Mouse (Mus musculus) intestine, embryonic 14.5 days (tissue): ENCODE results near the gene Pptc7. TPM values are rescaled to one million over a fixed set of nuclear protein-coding genes. Genes with fewer than 3 reads are reported as not detected.

ENCODE experiments used
- ATAC-seq: fragments of 200-750 bp; cut with Nextera tagmentation; replicated peaks from 2 replicates; pipeline ENCODE4 v1.8.0; 2017; ENCODE audit warnings: low read depth, moderate number of reproducible peaks, moderate TSS enrichment, moderate library complexity; ENCODE audit not compliant: low FRiP score, low TSS enrichment
- DNase-seq: peaks from one replicate; pipeline ENCODE4 v3.0.0-alpha.2; 2018; ENCODE audit warnings: low spot score
- H3K27ac ChIP-seq: fragments of 300-500 bp; sonication (generic); 2 replicates; pipeline ENCODE4 v1.5.1; 2014; ENCODE audit warnings: low read depth, mild to moderate bottlenecking, control low read depth
- H3K27me3 ChIP-seq: fragments of 300-500 bp; sonication (generic); replicated peaks from 2 replicates; pipeline ENCODE4 v1.6.1; 2014; ENCODE audit warnings: low read length, control low read depth; ENCODE audit not compliant: control insufficient read depth, insufficient read depth
- H3K36me3 ChIP-seq: fragments of 300-500 bp; sonication (generic); 2 replicates; pipeline ENCODE4 v1.6.1; 2014; ENCODE audit warnings: low read length, control low read depth; ENCODE audit not compliant: control insufficient read depth, insufficient read depth
- H3K4me1 ChIP-seq: fragments of 300-500 bp; sonication (generic); replicated peaks from 2 replicates; pipeline ENCODE4 v1.6.1; 2014; ENCODE audit warnings: low read length, control low read depth, mixed read lengths; ENCODE audit not compliant: control insufficient read depth, insufficient read depth
- H3K4me2 ChIP-seq: fragments of 300-500 bp; sonication (generic); 2 replicates; pipeline ENCODE4 v1.6.1; 2014; ENCODE audit warnings: low read length
- H3K4me3 ChIP-seq: fragments of 300-500 bp; sonication (generic); 2 replicates; pipeline ENCODE4 v1.5.1; 2014; ENCODE audit warnings: low read depth, low read length, control low read depth, mixed read lengths
- H3K9ac ChIP-seq: fragments of 300-500 bp; sonication (generic); 2 replicates; pipeline ENCODE4 v1.6.1; 2014; ENCODE audit warnings: mild to moderate bottlenecking, low read length
- H3K9me3 ChIP-seq: fragments of 300-500 bp; sonication (generic); 2 replicates; pipeline ENCODE4 v1.6.1; 2016; ENCODE audit warnings: low read length, control low read depth; ENCODE audit not compliant: control insufficient read depth
- WGBS: fragments of 180-500 bp; shearing (Covaris S2); extraction: QIAGEN DNeasy Blood & Tissue Kit; methylation state at CpG from one replicate; pipeline ENCODE4 v1.1.7; 2014; 5-methylcytosine and 5-hydroxymethylcytosine counted together
- polyA plus RNA-seq: library from polyadenylated mRNA; unstranded; fragments of >200 nt; fragmentation: Nextera tagmentation; extraction: Ambion mirVana; gene quantifications from 2 replicates; pipeline ENCODE4 v1.2.1, GENCODE M21; 2014

Pptc7 gene
- polyA plus RNA-seq, 1 experiment from 2014 or later = 10.8 TPM

DNA sequence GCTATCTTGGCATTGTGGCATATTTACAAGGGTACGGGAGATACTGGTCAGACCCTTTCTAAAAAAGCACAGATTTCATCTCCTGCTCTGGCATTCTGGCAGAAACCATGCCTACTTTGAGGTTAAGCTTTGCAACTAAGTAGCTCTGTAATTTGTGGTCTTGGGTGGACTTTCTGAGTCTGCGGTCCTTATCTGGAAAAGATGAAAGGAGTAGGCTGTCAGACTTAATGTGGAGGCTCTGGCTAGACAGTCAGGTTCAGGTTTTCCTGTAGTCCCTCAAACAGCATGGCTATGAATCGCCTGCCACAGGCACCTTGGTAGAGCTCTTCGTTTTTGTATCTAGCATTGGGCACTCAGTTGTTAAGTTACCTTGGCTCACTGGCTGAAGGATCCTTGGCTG lies 2.9 kb downstream of the Pptc7 start:
- no peaks in the 10 kb centered on the region for H3K27me3 ChIP-seq
- DNase-seq = no peak
- H3K9me3 ChIP-seq = no peaks in the 10 kb centered on the region
- WGBS = 80% methylated on average over 4 of the region's 4 CpGs
- no peak overlapping the region for H3K9ac ChIP-seq
- ATAC-seq = no peak
- H3K4me2 ChIP-seq = no peak overlapping the region
- no peaks in the 10 kb centered on the region for H3K36me3 ChIP-seq
- no peak overlapping the region for H3K27ac ChIP-seq
- peaks cover 16% of the 10 kb centered on the region for H3K4me1 ChIP-seq
- H3K4me3 ChIP-seq = no peak overlapping the region

GRCm38 (mm10) chr5:122288147-122288811 lies 4.1 kb downstream of the Pptc7 start:
- H3K27ac ChIP-seq = no peak overlapping the region
- WGBS = 87% methylated on average over 4 of the region's 4 CpGs
- DNase-seq (no peak), ATAC-seq (no peak)
- no peak overlapping the region for H3K9ac ChIP-seq
- H3K27me3 ChIP-seq = no peaks in the 10 kb centered on the region
- no peaks in the 10 kb centered on the region for H3K9me3 ChIP-seq
- no peak overlapping the region for H3K4me2 ChIP-seq
- peaks cover 16% of the 10 kb centered on the region for H3K4me1 ChIP-seq
- no peaks in the 10 kb centered on the region for H3K36me3 ChIP-seq
- H3K4me3 ChIP-seq = no peak overlapping the region

DNA sequence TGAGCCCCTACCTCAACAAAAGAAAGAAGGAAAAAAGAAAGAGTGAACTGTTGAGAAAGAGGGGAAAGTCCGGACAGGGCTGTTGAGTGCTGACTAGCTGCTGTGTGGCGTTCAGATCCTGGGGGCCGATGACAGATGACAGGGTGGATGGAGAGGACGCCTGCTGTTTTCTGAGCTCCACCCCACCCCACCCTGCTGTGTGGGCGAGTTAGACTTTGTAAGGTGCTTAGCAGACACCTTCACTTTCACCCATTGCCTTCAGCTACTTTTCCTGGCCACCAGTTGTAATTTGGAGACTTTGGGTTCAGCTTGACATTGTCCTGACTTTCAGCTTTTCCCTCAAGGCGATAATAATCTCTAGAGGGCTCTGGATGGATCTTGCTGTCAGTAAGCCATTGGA lies 7.0 kb downstream of the Pptc7 start:
- no peak overlapping the region for H3K27ac ChIP-seq
- DNase-seq (no peak), ATAC-seq (no peak)
- WGBS = 56% methylated on average over 6 of the region's 6 CpGs
- H3K4me2 ChIP-seq = no peak overlapping the region
- H3K27me3 ChIP-seq = no peaks in the 10 kb centered on the region
- H3K9ac ChIP-seq = no peak overlapping the region
- no peaks in the 10 kb centered on the region for H3K9me3 ChIP-seq
- peaks cover 7% of the 10 kb centered on the region for H3K4me1 ChIP-seq
- no peaks in the 10 kb centered on the region for H3K36me3 ChIP-seq
- H3K4me3 ChIP-seq = no peak overlapping the region

DNA sequence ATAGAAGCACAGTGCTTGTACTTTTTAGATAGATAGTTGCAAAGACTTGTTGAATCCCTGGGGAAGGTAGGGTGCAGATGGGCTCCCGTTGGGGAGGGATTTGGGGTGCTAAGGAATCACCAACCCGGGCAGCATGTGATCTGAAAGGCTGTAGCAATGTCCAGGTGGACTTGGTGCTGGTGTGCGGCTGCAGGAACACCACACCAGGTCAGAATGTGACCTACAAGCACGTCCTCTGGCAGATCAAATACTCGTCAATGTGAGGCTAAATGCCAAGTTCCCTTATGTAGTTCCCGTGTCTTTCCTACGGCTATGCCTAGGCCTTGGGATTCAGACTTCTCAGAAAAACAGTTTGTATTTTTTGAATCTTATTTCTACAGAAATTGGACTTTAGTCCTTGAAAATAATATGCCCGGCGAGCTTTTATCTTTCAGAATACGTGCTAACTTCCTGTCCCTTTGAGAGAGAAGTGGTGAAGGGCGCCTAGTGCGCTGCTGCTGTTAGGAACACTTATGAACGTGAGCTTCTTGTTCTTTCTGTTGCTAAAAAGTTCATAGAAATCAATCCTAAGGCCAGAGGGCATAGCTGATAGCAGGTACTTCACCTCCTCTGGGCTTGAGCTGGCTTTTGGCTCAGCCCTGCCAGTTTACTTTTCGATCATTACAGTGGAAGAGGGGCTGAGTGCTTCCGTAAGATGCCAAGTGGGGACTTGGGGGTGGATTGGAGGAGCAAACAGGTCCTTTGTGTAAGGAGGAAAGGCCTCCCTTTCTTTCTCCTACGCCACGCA lies 7.6 kb downstream of the Pptc7 start:
- Histone ChIP-seq H3K9me3 (no peaks in the 10 kb centered on the region), H3K9ac (no peak overlapping the region), H3K36me3 (no peaks in the 10 kb centered on the region), H3K4me3 (no peak overlapping the region), H3K27me3 (no peaks in the 10 kb centered on the region), H3K27ac (no peak overlapping the region), H3K4me2 (no peak overlapping the region), H3K4me1 (0 out of 2 replicates have a peak, but pooled peaks cover 4% of the 10 kb centered on the region)
- 67% methylated on average over 17 of the region's 17 CpGs for WGBS
- no peak for DNase-seq
- ATAC-seq = no peak

DNA sequence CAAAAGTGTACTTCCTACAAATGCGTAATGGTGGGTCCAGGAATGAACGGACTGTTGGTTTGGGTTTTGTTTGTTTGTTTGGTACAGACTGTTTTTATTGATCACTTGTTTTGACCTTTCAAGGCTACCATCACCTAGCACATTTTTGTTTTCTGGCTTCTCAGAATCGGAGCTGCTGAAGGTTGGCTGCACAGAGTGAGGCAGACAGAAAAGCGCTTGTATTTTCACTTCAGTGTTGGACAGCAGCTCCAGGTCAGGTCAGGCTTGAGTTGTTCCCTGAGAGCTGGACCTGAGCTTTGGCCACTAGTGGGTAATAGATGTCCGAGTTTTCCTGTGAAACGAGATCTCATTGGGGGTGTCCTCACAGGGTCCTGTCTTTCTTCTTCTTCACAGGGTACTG lies 9.0 kb downstream of the Pptc7 start:
- no peak overlapping the region for H3K27ac ChIP-seq
- no peak overlapping the region for H3K4me2 ChIP-seq
- ATAC-seq (no peak), DNase-seq (no peak)
- H3K9ac ChIP-seq = no peak overlapping the region
- H3K27me3 ChIP-seq = no peaks in the 10 kb centered on the region
- no peaks in the 10 kb centered on the region for H3K36me3 ChIP-seq
- H3K4me3 ChIP-seq = no peak overlapping the region
- 65% methylated on average over 6 of the region's 6 CpGs for WGBS
- 0 out of 2 replicates have a peak, but pooled peaks cover 4% of the 10 kb centered on the region for H3K4me1 ChIP-seq
- no peaks in the 10 kb centered on the region for H3K9me3 ChIP-seq

DNA sequence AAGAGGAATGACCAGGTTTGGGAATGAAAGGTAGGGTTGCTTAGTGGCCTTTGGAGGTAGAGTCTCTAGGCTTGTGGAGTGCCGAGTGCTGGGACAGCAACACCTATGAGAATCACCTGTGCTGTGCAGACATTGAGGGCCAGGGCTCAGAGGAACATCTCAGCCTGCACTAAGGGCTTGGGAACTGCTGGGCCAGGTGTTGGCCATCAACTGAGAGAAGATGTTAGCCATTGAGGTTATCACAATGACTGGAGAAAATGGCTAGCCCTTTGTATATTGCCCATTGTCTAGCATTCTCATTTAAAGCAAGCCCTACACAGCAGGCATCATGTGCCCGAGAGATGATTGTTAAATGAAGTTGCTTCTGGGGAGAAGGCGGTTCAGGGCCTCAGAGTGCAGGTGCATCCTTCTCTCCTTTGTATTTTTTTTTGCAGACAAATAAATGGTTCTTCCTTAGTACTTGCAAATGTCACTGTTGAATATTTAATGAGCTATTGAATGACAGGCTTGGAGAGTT lies 10.1 kb downstream of the Pptc7 start:
- H3K4me3 ChIP-seq = no peak overlapping the region
- no peak overlapping the region for H3K4me2 ChIP-seq
- no peak for DNase-seq
- 0 out of 2 replicates have a peak, but pooled peaks cover 4% of the 10 kb centered on the region for H3K4me1 ChIP-seq
- 89% methylated on average over 3 of the region's 3 CpGs for WGBS
- H3K27me3 ChIP-seq = no peaks in the 10 kb centered on the region
- no peak overlapping the region for H3K27ac ChIP-seq
- no peak overlapping the region for H3K9ac ChIP-seq
- no peaks in the 10 kb centered on the region for H3K36me3 ChIP-seq
- H3K9me3 ChIP-seq = no peaks in the 10 kb centered on the region
- no peak for ATAC-seq

DNA sequence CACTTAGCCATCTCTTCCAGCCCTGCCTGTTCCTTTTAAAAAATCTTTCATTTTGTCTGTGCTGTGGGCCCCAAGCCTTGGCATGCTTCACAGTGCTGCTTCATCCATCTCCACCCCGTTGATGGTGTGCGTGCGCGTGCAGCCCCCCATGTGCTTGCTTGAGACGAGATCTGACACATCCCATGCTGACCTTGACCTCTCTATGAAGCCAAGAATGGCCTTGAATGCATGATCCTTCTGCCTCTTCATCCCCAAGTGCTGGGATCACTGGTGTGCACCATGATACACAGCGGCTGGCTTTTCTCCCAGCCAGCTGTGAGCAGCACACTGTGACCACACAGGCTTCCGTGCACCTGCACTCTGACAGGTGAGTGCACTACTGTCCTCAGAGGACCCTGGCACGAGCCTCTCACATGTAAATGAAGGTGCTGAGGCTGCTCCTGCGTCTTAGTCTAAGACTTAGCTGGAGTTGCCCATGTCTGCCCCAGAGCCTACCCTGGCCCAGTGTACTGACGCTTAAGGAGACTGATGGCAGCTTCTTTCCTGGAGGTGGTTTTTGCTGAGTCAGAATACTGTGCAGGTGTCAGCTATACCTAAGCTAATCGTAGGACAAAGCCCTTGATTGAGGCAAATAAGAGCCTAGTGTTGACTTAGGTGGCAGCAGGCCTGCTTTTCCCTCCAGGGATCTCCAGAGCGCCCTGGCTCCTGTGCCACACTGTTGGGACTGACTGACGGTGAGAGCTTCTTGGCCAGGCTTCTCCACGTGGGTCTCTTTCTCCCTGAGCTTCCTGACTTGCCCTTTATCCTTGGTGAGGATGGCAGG lies 11.2 kb downstream of the Pptc7 start:
- Histone ChIP-seq H3K4me3 (no peak overlapping the region), H3K36me3 (no peaks in the 10 kb centered on the region), H3K27me3 (no peaks in the 10 kb centered on the region), H3K4me1 (0 out of 2 replicates have a peak, but pooled peaks cover 4% of the 10 kb centered on the region), H3K9me3 (no peaks in the 10 kb centered on the region), H3K9ac (no peak overlapping the region), H3K27ac (no peak overlapping the region), H3K4me2 (no peak overlapping the region)
- ATAC-seq (no peak), DNase-seq (no peak)
- WGBS = 75% methylated on average over 14 of the region's 14 CpGs

DNA sequence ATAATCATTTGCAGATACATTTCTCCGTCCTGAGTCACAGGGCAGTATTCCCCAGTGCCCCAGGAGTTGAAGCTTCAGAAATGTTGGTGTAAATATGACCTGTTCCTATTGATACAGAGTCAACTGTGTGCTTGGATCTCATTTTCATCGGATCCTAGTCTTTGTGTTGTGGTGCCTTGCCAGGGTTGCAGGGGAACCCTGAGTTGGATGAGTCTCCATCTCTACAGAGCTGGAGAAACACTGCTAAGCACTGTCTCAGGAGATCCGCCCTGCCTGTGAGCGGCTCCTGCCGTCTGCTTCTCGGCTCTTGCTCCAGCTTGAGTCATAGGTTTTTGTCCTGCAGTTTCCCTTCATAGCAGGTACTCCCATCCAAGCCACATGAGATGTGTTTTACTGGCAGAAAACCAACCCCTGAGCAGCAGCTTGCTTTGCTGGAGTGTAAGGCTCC lies 15.9 kb downstream of the Pptc7 start:
- no peak overlapping the region for H3K9ac ChIP-seq
- WGBS = 86% methylated on average over 6 of the region's 6 CpGs

More for the DNA sequence above, 15.9 kb downstream of the Pptc7 start:
- ATAC-seq (no peak), DNase-seq (no peak)
- no peaks in the 10 kb centered on the region for H3K9me3 ChIP-seq
- no peak overlapping the region for H3K4me3 ChIP-seq
- no peaks in the 10 kb centered on the region for H3K27me3 ChIP-seq
- no peak overlapping the region for H3K27ac ChIP-seq
- H3K4me1 ChIP-seq = peaks cover 22% of the 10 kb centered on the region
- no peak overlapping the region for H3K4me2 ChIP-seq
- no peaks in the 10 kb centered on the region for H3K36me3 ChIP-seq
